Mouse (Mus musculus) ES-Bruce4 (cell line): Measurements from ENCODE around the gene Uhrf1.

Experiments
- CTCF ChIP-seq: IDR thresholded peaks from one replicate; pipeline ENCODE4 v1.8.1; 2011; ENCODE audit warnings: low read depth, low read length
- EP300 ChIP-seq: IDR thresholded peaks from 2 replicates; pipeline ENCODE4 v1.6.1; 2011; ENCODE audit warnings: low read depth, low read length; ENCODE audit not compliant: insufficient read depth
- POLR2A ChIP-seq: IDR thresholded peaks from one replicate; pipeline ENCODE4 v1.8.1; 2011; ENCODE audit warnings: low read length; ENCODE audit not compliant: insufficient read depth

- no peak for TF ChIP-seq EP300
- no peak for TF ChIP-seq POLR2A
- no peak for TF ChIP-seq CTCF
These were observed 65.2 kb downstream of the Uhrf1 start for GRCm38 (mm10) chr17:56368291-56368790.
